Mouse (Mus musculus) mouse embryonic stem cell (cell line): ENCODE results near the gene Gm19345.

Source experiments
- in situ Hi-C, 2 experiments: fragments of 300-500 bp; cut with MboI; formaldehyde crosslinking; loops; 1 replicate in 1 of 2; 3 replicates in 1 of 2; pipeline ENCODE4 v1.14.3; 2019 to 2020; ENCODE audit warnings: low sequenced_read_pairs in 2 of 2, low pct_unique_long_range_greater_than_20kb in 1 of 2, mixed read lengths in 1 of 2; ENCODE audit not compliant: unreplicated experiment in 1 of 2

Gm19345 gene

GRCm38 (mm10) chr7:19851858-19852570, at the start of gene Gm19345:
TSS of gene Gm19345 (plus strand) at chr7:19852003.
- in situ Hi-C loops: no loop called here

GRCm38 (mm10) chr7:19802995-19803394, 48.8 kb upstream of the Gm19345 start:
- in situ Hi-C loops: loop anchor here (5.0 to 10.0 kb wide), 3 partner anchors 39 to 162 kb away; partner anchors contain the start of gene Ceacam20 (in 1 of the 2)

- in situ Hi-C loops: loop anchor here in 1 of 2 experiments (5.0 to 10.0 kb wide), 2 partner anchors 36 to 158 kb away; partner anchors contain the start of gene Ceacam20
Measured at GRCm38 (mm10) chr7:19806356-19806969, 45.3 kb upstream of the Gm19345 start.

GRCm38 (mm10) chr7:19809369-19809768, 42.4 kb upstream of the Gm19345 start:
- in situ Hi-C loops: loop anchor here in 1 of 2 experiments (5.0 to 10.0 kb wide), 2 partner anchors 33 to 155 kb away; partner anchors contain the start of gene Ceacam20

DNA sequence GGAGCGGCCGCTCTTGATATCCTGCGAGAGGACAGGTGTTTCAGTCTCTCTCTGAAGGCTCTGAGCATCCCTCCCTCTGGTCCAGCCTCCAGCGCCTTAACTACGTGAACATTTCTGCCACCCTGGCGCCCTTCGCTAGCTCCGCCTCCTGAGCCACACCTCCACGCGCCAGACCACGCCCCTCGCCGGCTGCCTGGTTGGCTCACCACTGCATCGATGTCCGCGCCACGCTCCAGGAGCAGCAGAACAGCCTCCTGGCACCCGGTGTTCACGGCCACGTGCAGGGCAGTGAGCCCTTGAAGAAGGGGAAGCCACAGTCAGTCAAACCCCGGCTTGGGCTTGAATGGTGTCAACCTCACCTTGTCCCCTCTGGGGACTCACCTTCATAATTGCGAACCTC, 40.7 kb upstream of the Gm19345 start:
- in situ Hi-C loops: no loop called here

DNA sequence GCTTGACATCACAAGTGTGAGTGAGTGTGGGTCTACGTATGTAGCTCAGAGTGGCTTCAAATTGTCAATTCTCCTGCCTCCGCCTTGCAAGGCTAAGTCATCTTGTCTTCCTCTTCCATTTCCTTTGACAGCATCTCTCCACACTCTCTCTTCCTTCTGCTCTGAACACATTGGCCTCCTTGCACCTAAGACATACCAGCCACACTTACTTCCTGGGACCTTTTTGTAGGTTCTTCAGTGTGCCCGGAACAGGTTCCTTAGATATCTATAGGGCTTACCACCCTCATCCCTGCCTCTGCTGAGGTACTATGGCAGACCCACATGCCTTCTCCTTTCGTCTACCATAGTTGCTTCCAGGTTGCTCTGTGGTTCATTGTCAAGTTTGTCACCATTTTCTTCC, 38.6 kb upstream of the Gm19345 start:
- in situ Hi-C loops: no loop called here

DNA sequence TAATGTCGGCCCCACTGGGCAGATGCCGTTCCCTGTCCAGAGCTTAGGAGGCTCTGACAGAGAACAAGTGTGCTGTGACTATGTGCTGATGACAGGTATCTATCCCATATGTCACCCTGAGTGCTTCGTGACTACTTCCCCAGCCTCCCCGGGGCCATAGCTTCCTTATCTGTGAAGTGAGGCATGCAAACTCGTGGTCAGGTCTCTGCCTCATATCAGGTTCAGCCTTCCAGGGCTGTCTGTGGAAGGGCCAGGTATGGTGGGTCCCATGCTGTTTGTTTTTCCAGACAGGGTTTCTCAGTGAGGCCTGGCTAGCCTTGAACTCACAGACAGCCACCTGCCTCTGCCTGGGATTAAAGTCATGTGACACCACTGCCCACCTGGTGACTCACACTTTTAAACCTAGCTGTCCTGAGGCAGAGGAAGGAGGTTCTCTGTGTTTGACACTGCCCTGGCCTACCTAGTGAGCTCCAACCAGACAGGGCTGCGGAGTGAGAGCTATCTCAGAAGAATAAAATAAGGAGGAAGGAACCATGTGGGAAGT, 38.2 kb upstream of the Gm19345 start:
- in situ Hi-C loops: no loop called here

GRCm38 (mm10) chr7:19815296-19816223, 36.2 kb upstream of the Gm19345 start:
- in situ Hi-C loops: no loop called here

- in situ Hi-C loops: no loop called here
Measured at GRCm38 (mm10) chr7:19816224-19816771, 35.5 kb upstream of the Gm19345 start.

- in situ Hi-C loops: no loop called here
Measured at GRCm38 (mm10) chr7:19817382-19818105, 34.3 kb upstream of the Gm19345 start.

- in situ Hi-C loops: no loop called here
Measured at GRCm38 (mm10) chr7:19818440-19818839, 33.4 kb upstream of the Gm19345 start.

- in situ Hi-C loops: no loop called here
Measured at GRCm38 (mm10) chr7:19818875-19819274, 32.9 kb upstream of the Gm19345 start.

DNA sequence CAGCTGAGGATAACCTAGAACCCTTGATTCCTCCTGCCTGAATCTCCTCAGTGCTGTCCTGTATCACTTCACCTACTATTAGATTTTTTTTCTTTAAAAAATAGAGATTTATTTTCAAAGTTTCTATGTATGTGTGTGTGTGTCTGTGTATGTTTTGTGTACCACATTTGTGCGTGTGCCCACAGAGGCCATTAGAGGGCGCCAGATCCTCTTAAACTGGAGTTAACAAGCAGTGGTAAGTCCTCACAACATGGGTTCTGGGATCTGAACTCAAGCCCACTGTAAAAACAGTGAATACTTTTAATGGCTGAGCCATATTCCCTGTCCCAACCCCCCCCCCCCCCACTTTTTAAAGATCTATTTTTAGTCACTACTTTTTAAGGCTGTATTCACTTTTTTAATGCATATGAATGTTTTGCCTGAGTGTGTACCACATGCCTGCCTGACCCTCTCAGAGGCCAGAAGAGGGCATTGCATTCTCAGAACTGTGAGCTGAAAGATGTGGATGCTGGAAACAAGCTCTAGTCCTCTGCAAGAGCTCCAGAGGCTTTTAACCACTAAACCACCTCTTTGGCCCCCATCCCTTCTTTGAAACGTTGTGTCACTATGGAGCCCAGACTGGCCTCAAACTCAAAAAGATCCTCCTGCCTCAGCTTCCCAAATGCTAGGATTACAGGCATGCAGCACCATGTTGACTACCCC, 31.3 kb upstream of the Gm19345 start:
- in situ Hi-C loops: no loop called here

- in situ Hi-C loops: no loop called here
Measured at GRCm38 (mm10) chr7:19821633-19822032, 30.2 kb upstream of the Gm19345 start.

DNA sequence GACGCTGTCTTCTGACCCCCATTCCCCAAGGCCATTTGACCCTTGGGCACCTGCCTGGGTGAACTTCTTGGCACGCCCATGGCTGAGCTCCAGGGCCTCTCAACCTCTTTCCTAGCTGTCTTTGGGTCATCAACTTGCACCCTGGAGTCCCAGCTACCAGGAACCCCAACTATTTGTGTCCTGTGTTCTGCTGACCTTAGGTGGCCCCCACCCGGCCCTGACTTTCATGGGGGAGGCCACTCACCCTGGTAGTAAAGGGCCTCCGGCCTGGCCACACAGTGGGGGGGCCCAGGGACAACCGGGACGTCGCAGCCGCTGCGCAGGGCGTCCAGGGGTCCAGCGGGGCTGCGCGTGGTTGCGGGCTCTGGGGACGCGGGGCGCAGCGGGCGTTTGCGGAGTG, 29.6 kb upstream of the Gm19345 start:
- in situ Hi-C loops: no loop called here

GRCm38 (mm10) chr7:19822604-19823058, 29.2 kb upstream of the Gm19345 start, which contains the start of gene Bcl3:
TSS of gene Bcl3 (minus strand) at chr7:19822770.
- in situ Hi-C loops: no loop called here
